9 mouse cellular contexts compared by ENCODE assay signal in the genomic region with DNA sequence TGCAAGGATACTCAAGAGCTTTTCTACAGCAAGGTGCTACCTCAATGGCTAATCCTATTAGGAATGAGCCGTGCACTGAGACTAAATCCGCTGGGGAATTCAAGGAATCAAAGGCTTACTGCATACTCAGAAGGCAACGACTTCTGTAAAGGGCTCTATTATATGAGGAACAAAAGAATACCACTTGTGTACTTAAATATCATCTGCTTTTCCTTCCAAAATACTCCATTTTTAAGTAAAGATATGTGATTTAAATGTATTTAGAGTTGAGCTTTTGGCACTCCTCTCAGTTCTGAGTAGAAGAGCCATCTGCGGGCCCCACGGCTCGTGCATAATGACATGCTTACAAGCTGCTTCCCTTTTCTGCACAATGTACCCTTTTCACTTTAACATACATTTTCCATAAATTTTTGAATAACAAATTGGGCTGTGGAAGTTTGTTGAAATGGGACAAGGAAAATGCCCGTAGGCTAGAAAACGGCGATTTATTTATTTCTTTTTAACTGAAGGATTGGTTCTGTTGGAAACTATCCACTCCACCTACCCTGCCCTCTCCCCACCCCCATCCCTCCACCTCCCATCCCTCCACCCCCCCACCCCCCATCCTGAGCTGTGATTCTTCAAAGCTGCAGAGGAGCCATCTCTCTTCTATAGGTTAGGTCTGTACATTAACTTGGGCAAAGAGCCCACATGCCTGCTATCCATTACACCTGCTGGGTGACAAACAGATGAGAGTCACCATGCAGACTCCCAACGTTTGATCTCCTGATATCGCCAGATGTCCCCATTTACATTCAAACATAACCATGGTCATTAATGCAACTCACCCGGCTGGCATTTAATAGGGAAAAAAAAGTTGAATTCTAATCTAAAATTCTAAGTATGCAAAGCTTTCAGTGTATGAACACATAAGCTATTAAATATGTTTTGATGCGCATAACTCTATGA.
DNase-seq lines count a peak whose midpoint lies in the region; ATAC-seq lines count a peak whose summit lies in the region.
"Had no signal": no experiment of that assay in that cellular context is flagged by ENCODE, and none has a peak within 500 bp of the region (broad histone marks: within the 10 kb centered on the region; RNA-seq: fewer than 3 reads in every experiment).

No protein-coding gene starts in this region.

- no peak overlapping the region for H3K27ac ChIP-seq in hindbrain, embryonic 16.5 days (ENCODE audit: low read depth, low read length)
- H3K27ac ChIP-seq in hindbrain, embryonic 13.5 days: no peak overlapping the region
- H3K27ac ChIP-seq in midbrain, embryonic 12.5 days (replicated peaks): peak overlapping the region; percentile 63; the same call in 1 of the 2 replicates
- no peak overlapping the region for H3K27ac ChIP-seq in kidney, embryonic 16.5 days (ENCODE audit: low read length)

- H3K4me3 ChIP-seq in hindbrain, embryonic 16.5 days (ENCODE audit: low read length): no peak overlapping the region
- no peak overlapping the region for H3K4me3 ChIP-seq in hindbrain, embryonic 13.5 days
- H3K4me3 ChIP-seq in midbrain, embryonic 12.5 days: no peak overlapping the region
- H3K4me3 ChIP-seq in kidney, embryonic 16.5 days (ENCODE audit: low read length): no peak overlapping the region

- no peaks in the 10 kb centered on the region for H3K9me3 ChIP-seq in hindbrain, embryonic 16.5 days (ENCODE audit: control insufficient read depth, low read length)
- no peaks in the 10 kb centered on the region for H3K9me3 ChIP-seq in hindbrain, embryonic 13.5 days
- no peaks in the 10 kb centered on the region for H3K9me3 ChIP-seq in midbrain, embryonic 12.5 days
- no peaks in the 10 kb centered on the region for H3K9me3 ChIP-seq in kidney, embryonic 16.5 days (ENCODE audit: low read length)

- H3K4me1 ChIP-seq in hindbrain, embryonic 16.5 days (ENCODE audit: control insufficient read depth, insufficient read depth, low read depth, low read length): no peaks in the 10 kb centered on the region
- no peaks in the 10 kb centered on the region for H3K4me1 ChIP-seq in hindbrain, embryonic 13.5 days (replicated peaks)
- H3K4me1 ChIP-seq in midbrain, embryonic 12.5 days: no peaks in the 10 kb centered on the region; the same call in 1 of the 2 replicates
- no peaks in the 10 kb centered on the region for H3K4me1 ChIP-seq in kidney, embryonic 16.5 days (ENCODE audit: insufficient read depth, low read length)

- no peak overlapping the region for H3K9ac ChIP-seq in hindbrain, embryonic 16.5 days (ENCODE audit: low read depth, low read length)
- no peak overlapping the region for H3K9ac ChIP-seq in hindbrain, embryonic 13.5 days
- no peak overlapping the region for H3K9ac ChIP-seq in midbrain, embryonic 12.5 days (replicated peaks)
- no peak overlapping the region for H3K9ac ChIP-seq in kidney, embryonic 16.5 days (replicated peaks; ENCODE audit: low read length)

- H3K36me3 ChIP-seq in hindbrain, embryonic 16.5 days (ENCODE audit: control insufficient read depth, insufficient read depth, low read length): no peaks in the 10 kb centered on the region
- no peaks in the 10 kb centered on the region for H3K36me3 ChIP-seq in hindbrain, embryonic 13.5 days
- H3K36me3 ChIP-seq in midbrain, embryonic 12.5 days: no peaks in the 10 kb centered on the region
- H3K36me3 ChIP-seq in kidney, embryonic 16.5 days (ENCODE audit: insufficient read depth, low read length): no peaks in the 10 kb centered on the region

- no peaks in the 10 kb centered on the region for H3K27me3 ChIP-seq in hindbrain, embryonic 16.5 days (replicated peaks; ENCODE audit: control insufficient read depth, insufficient read depth, low read length)
- no peaks in the 10 kb centered on the region for H3K27me3 ChIP-seq in hindbrain, embryonic 13.5 days
- peaks cover 4% of the 10 kb centered on the region; the same call in 1 of the 2 replicates for H3K27me3 ChIP-seq in midbrain, embryonic 12.5 days
- H3K27me3 ChIP-seq in kidney, embryonic 16.5 days (ENCODE audit: insufficient read depth, low read length): no peaks in the 10 kb centered on the region
- H3K27me3 ChIP-seq: CH12.LX had no signal

- no peak overlapping the region for H3K4me2 ChIP-seq in hindbrain, embryonic 16.5 days (ENCODE audit: low read length)
- no peak overlapping the region for H3K4me2 ChIP-seq in hindbrain, embryonic 13.5 days
- peak overlapping the region; percentile 35 for H3K4me2 ChIP-seq in midbrain, embryonic 12.5 days (replicated peaks)
- H3K4me2 ChIP-seq in kidney, embryonic 16.5 days (replicated peaks; ENCODE audit: low read depth, low read length): no peak overlapping the region

- peak; percentile 35 to 70 for DNase-seq in frontal cortex, postnatal 36 days (ENCODE audit: low spot score in 2 of 2)
- no peak for DNase-seq in thymus, postnatal 10 days (ENCODE audit: low spot score in 2 of 2)
- DNase-seq in adrenal gland, postnatal 4 days (ENCODE audit: low spot score in 2 of 2): no peak
- no peak for DNase-seq in natural killer cell, adult 2 months (ENCODE audit: low spot score in 2 of 2)

- 37% methylated on average over 13 of the region's 13 CpGs for WGBS in hindbrain, embryonic 16.5 days
- 38% methylated on average over 13 of the region's 13 CpGs for WGBS in hindbrain, embryonic 13.5 days
- 12% methylated on average over 13 of the region's 13 CpGs for WGBS in midbrain, embryonic 12.5 days
- 65% methylated on average over 13 of the region's 13 CpGs for WGBS in kidney, embryonic 16.5 days

- peak; percentile 73 for ATAC-seq in hindbrain, embryonic 16.5 days
- ATAC-seq in hindbrain, embryonic 13.5 days (ENCODE audit: low FRiP score): no peak
- ATAC-seq in midbrain, embryonic 12.5 days (ENCODE audit: low FRiP score, low read depth): peak; percentile 94
- ATAC-seq in kidney, embryonic 16.5 days (ENCODE audit: low FRiP score, low TSS enrichment): no peak

Comparison
In these comparisons a context has a peak if more than half of its experiments do, and no peak if none do; other contexts are left out.
1. ATAC-seq: peak in hindbrain, embryonic 16.5 days (single experiment) and midbrain, embryonic 12.5 days (single experiment); none in hindbrain, embryonic 13.5 days (single experiment) and kidney, embryonic 16.5 days (single experiment).
2. DNase-seq: peak in frontal cortex, postnatal 36 days (2 of 2); none in thymus, postnatal 10 days (0 of 2), adrenal gland, postnatal 4 days (0 of 2) and natural killer cell, adult 2 months (0 of 2).